Mouse (Mus musculus): ENCODE measurements around the gene Gde1. TPM values are rescaled to one million over a fixed set of nuclear protein-coding genes. Genes with fewer than 3 reads are reported as not detected.

Gene Gde1
- polyA plus RNA-seq (2015; fragmentation: Nextera tagmentation; extraction: Ambion mirVana), result 204 and 212 TPM in 2 replicates

DNA sequence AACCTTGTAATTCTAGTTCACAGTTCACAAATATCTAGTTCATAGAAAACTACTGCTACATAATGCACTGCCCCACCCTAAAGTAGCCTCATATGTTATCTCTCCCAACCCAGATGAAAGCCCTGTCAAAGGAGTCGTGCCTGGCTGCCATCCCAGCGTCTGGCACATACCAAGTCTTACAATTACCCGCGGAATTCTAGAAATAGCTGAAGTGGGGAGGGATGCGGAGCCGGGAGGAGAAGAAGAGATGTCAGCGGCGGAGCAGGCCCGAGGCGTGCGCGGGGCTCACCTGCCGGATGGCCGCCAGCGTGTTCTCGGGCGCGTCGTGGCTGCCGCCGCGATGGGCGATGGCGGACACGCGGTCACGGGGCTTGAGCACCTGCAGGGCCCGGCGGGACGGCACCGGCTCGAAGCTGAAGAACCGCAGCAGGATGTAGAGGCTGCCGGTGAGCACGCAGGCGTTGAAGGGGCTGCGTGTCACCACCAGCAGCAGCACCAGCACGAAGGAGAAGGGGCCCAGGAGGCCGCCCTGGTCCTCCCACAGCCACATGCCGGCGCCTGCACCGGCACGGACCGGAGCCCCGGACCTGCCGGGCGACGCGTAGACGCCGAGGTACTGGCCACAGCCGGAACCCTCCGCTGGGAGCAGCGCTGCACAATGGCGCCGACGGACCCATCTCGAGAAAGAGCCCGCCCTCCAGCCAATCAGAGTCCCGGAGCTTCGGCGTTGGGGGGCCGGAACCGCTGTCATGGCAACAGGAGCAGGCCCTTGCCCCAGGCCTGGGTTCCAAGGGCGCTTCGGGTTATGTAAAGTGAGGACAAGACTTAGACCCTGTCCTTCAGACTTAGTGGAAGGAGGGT lies at the start of gene Gde1:
Gene Gde1 (minus strand): TSS at position 678 of the 861 bp plus-strand sequence.
- under 1% methylated on average over 62 of the region's 66 CpGs for WGBS
- H3K4me3 ChIP-seq (ENCODE audit: low read depth, low read length), result peak within 1 kb of the TSS; percentile 75
- H3K9me3 ChIP-seq (ENCODE audit: control insufficient read depth, low read length), result no peaks in the 10 kb centered on the region
- peak within 1 kb of the TSS; percentile 87 for H3K9ac ChIP-seq (ENCODE audit: low read length)
- DNase-seq (ENCODE audit: low spot score) (peak; percentile 91), ATAC-seq (ENCODE audit: low FRiP score, low TSS enrichment) (peak; percentile 85)
- no peaks in the 10 kb centered on the region for H3K36me3 ChIP-seq (ENCODE audit: control insufficient read depth, insufficient read depth, low read length)
- H3K27ac ChIP-seq (replicated peaks), result peak within 1 kb of the TSS; percentile 94
- TF ChIP-seq EP300 (optimal IDR thresholded peaks at IDR 0.05) (no peak), CTCF (IDR thresholded peaks at IDR 0.05; ENCODE audit: low read depth) (peak; percentile 19; the same call in 1 of the 2 replicates)
- H3K4me1 ChIP-seq (replicated peaks; ENCODE audit: control insufficient read depth, insufficient read depth), result no peaks in the 10 kb centered on the region; the same call in none of the 2 replicates
- H3K27me3 ChIP-seq (ENCODE audit: control insufficient read depth, insufficient read depth, low read length), result no peaks in the 10 kb centered on the region
- H3K4me2 ChIP-seq (replicated peaks; ENCODE audit: low read depth), result peak within 1 kb of the TSS; percentile 80

- Histone ChIP-seq H3K4me1 (replicated peaks; ENCODE audit: control insufficient read depth, insufficient read depth) (no peaks in the 10 kb centered on the region), H3K9ac (ENCODE audit: low read length) (no peak overlapping the region)
Measured at GRCm38 (mm10) chr7:118751625-118752024, 46.0 kb upstream of the Gde1 start.

GRCm38 (mm10) chr7:118749706-118750105 lies 44.1 kb upstream of the Gde1 start:
- Histone ChIP-seq H3K4me3 (ENCODE audit: low read depth, low read length) (no peak overlapping the region), H3K36me3 (ENCODE audit: control insufficient read depth, insufficient read depth, low read length) (peaks cover 29% of the 10 kb centered on the region), H3K4me1 (replicated peaks; ENCODE audit: control insufficient read depth, insufficient read depth) (no peaks in the 10 kb centered on the region), H3K27ac (replicated peaks) (no peak overlapping the region), H3K4me2 (replicated peaks; ENCODE audit: low read depth) (no peak overlapping the region), H3K9ac (ENCODE audit: low read length) (no peak overlapping the region), H3K27me3 (ENCODE audit: control insufficient read depth, insufficient read depth, low read length) (no peaks in the 10 kb centered on the region), H3K9me3 (ENCODE audit: control insufficient read depth, low read length) (no peaks in the 10 kb centered on the region)
- WGBS, result 77% methylated on average over 8 of the region's 8 CpGs
- no peak for ATAC-seq (ENCODE audit: low FRiP score, low TSS enrichment)
- TF ChIP-seq CTCF (IDR thresholded peaks at IDR 0.05; ENCODE audit: low read depth), result no peak
- no peak for TF ChIP-seq EP300 (optimal IDR thresholded peaks at IDR 0.05)
- no peak for DNase-seq (ENCODE audit: low spot score)

More at GRCm38 (mm10) chr7:118751625-118752024, 46.0 kb upstream of the Gde1 start:
- Histone ChIP-seq H3K27ac (replicated peaks) (no peak overlapping the region), H3K27me3 (ENCODE audit: control insufficient read depth, insufficient read depth, low read length) (no peaks in the 10 kb centered on the region), H3K9me3 (ENCODE audit: control insufficient read depth, low read length) (no peaks in the 10 kb centered on the region), H3K4me2 (replicated peaks; ENCODE audit: low read depth) (no peak overlapping the region), H3K4me3 (ENCODE audit: low read depth, low read length) (no peak overlapping the region), H3K36me3 (ENCODE audit: control insufficient read depth, insufficient read depth, low read length) (peaks cover 31% of the 10 kb centered on the region)
- WGBS, result 87% methylated on average over 7 of the region's 7 CpGs
- DNase-seq (ENCODE audit: low spot score) (no peak), ATAC-seq (ENCODE audit: low FRiP score, low TSS enrichment) (no peak)
- TF ChIP-seq EP300 (optimal IDR thresholded peaks at IDR 0.05) (no peak), CTCF (IDR thresholded peaks at IDR 0.05; ENCODE audit: low read depth) (no peak)

- H3K4me3 ChIP-seq (ENCODE audit: low read depth, low read length), result no peak overlapping the region
- no peaks in the 10 kb centered on the region for H3K4me1 ChIP-seq (replicated peaks; ENCODE audit: control insufficient read depth, insufficient read depth)
- DNase-seq (ENCODE audit: low spot score) (no peak), ATAC-seq (ENCODE audit: low FRiP score, low TSS enrichment) (no peak)
- 89% methylated on average over 12 of the region's 12 CpGs for WGBS
- H3K27me3 ChIP-seq (ENCODE audit: control insufficient read depth, insufficient read depth, low read length), result no peaks in the 10 kb centered on the region
- no peaks in the 10 kb centered on the region for H3K9me3 ChIP-seq (ENCODE audit: control insufficient read depth, low read length)
- H3K4me2 ChIP-seq (replicated peaks; ENCODE audit: low read depth), result no peak overlapping the region
- TF ChIP-seq EP300 (optimal IDR thresholded peaks at IDR 0.05) (no peak), CTCF (IDR thresholded peaks at IDR 0.05; ENCODE audit: low read depth) (no peak)
- H3K27ac ChIP-seq (replicated peaks), result no peak overlapping the region
- H3K9ac ChIP-seq (ENCODE audit: low read length), result no peak overlapping the region
- H3K36me3 ChIP-seq (ENCODE audit: control insufficient read depth, insufficient read depth, low read length), result peaks cover 22% of the 10 kb centered on the region
Measured at GRCm38 (mm10) chr7:118747891-118748672, 42.5 kb upstream of the Gde1 start.

DNA sequence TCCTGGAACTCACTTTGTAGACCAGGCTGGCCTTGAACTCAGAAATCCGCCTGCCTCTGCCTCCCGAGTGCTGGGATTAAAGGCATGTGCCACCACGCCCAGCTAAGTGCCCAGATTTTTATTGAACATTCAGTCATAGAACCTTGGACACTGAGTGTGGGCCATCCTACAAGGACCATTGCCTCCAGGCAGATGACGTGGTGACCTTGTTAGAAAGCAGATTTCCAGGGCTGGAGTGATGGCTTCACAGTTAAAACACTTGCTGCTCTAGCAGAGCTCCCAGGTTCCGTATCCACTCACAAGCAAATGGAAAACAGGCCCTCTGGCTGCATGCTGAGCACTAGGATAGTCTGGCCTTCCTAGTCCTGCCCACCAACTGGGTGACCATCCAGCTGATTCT lies 39.2 kb upstream of the Gde1 start:
- 0 out of 2 replicates have a peak, but pooled peaks cover 2% of the 10 kb centered on the region for H3K4me1 ChIP-seq (replicated peaks; ENCODE audit: control insufficient read depth, insufficient read depth)
- WGBS, result 93% methylated on average over 5 of the region's 5 CpGs

More for the DNA sequence above, 39.2 kb upstream of the Gde1 start:
- Histone ChIP-seq H3K36me3 (ENCODE audit: control insufficient read depth, insufficient read depth, low read length) (peaks cover 11% of the 10 kb centered on the region), H3K4me3 (ENCODE audit: low read depth, low read length) (no peak overlapping the region), H3K9ac (ENCODE audit: low read length) (no peak overlapping the region), H3K9me3 (ENCODE audit: control insufficient read depth, low read length) (no peaks in the 10 kb centered on the region), H3K4me2 (replicated peaks; ENCODE audit: low read depth) (no peak overlapping the region), H3K27me3 (ENCODE audit: control insufficient read depth, insufficient read depth, low read length) (no peaks in the 10 kb centered on the region), H3K27ac (replicated peaks) (no peak overlapping the region)
- no peak for DNase-seq (ENCODE audit: low spot score)
- ATAC-seq (ENCODE audit: low FRiP score, low TSS enrichment), result no peak
- TF ChIP-seq CTCF (IDR thresholded peaks at IDR 0.05; ENCODE audit: low read depth) (no peak), EP300 (optimal IDR thresholded peaks at IDR 0.05) (no peak)
